ENCODE assay signal across 9 mouse cellular contexts in the genomic region with DNA sequence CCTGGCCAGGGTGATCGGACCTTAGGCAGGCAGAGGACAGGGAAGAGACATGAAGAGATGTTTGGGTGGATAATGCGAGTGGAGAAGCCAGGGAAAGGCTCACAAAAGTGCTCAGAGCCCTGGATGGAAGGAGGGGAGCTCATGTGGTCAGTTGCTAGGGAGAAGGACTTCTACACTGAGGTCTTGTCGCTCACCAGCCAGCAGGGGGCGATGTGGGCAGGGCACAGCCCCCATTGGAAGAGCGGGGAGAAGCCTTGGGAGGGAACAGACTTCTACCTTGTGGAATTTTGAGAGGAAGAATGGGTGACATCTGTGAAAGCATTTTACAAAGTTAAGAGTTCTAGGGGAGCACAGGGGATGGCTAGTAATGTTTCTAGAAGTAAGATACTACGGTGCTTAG. TPM values are rescaled to one million over a fixed set of nuclear protein-coding genes. Genes with fewer than 3 reads are reported as not detected.
DNase-seq lines count a peak whose midpoint lies in the region; ATAC-seq and TF ChIP-seq lines count a peak whose summit lies in the region.
"Had no signal": no experiment of that assay in that cellular context is flagged by ENCODE, and none has a peak within 500 bp of the region (broad histone marks: within the 10 kb centered on the region; RNA-seq: fewer than 3 reads in every experiment).

No protein-coding gene starts in this region.

- no peak overlapping the region for H3K27ac ChIP-seq in gastrocnemius, adult 2 months
- H3K27ac ChIP-seq in hindbrain, embryonic 12.5 days, result no peak overlapping the region

- no peak for ATAC-seq in hindbrain, embryonic 12.5 days (ENCODE audit: low FRiP score)
- ATAC-seq: midbrain, embryonic 16.5 days had no signal

- DNase-seq in gastrocnemius, adult 2 months, result peak; percentile 35
- DNase-seq in gastrocnemius, postnatal 36 days, result no peak
- DNase-seq in right cerebral cortex, postnatal 4 days, result peak; percentile 52
- DNase-seq in right cerebral cortex, postnatal 14 days, result no peak
- peak; percentile 2 for DNase-seq in c-Kit-negative CD71-positive TER-119-positive erythroid progenitor cells, embryonic 14.5 days (ENCODE audit: low read depth, low spot score)
- peak; percentile 33 for DNase-seq in thymus, postnatal 14 days
- DNase-seq in ovary, postnatal 10 days (ENCODE audit: low spot score), result no peak

- intact Hi-C loops in gastrocnemius, adult 2 months (cut with DNase I), result no loop called here
- intact Hi-C loops in gastrocnemius, postnatal 36 days (cut with DNase I), result no loop called here

- peaks cover 7% of the 10 kb centered on the region; the same call in 1 of the 2 replicates for H3K4me1 ChIP-seq in hindbrain, embryonic 12.5 days

- no peaks in the 10 kb centered on the region for H3K9me3 ChIP-seq in hindbrain, embryonic 12.5 days (replicated peaks)

- 61% methylated on average over 6 of the region's 6 CpGs for WGBS in hindbrain, embryonic 12.5 days

- H3K27me3 ChIP-seq in hindbrain, embryonic 12.5 days, result no peaks in the 10 kb centered on the region

- H3K4me3 ChIP-seq in gastrocnemius, adult 2 months, result no peak overlapping the region
- H3K4me3 ChIP-seq in hindbrain, embryonic 12.5 days, result no peak overlapping the region

- no peak overlapping the region for H3K4me2 ChIP-seq in hindbrain, embryonic 12.5 days (replicated peaks)

- no peak overlapping the region for H3K9ac ChIP-seq in hindbrain, embryonic 12.5 days

- peaks cover 25% of the 10 kb centered on the region for H3K36me3 ChIP-seq in hindbrain, embryonic 12.5 days

- peak; percentile 58 for TF ChIP-seq CTCF in gastrocnemius, adult 2 months (IDR thresholded peaks at IDR 0.05)

RNA-seq across cellular contexts. Expression of gene Spock2, which starts 18.1 kb away (rescaled TPM):
- 1 to 10 TPM; 6.1 to 6.5 TPM for total RNA-seq in gastrocnemius, adult 2 months (2021)
- total RNA-seq in gastrocnemius, postnatal 36 days (2021), result 1 to 10 TPM; 4.9 to 5.8 TPM
- polyA plus RNA-seq in hindbrain, embryonic 12.5 days (2016; fragmentation: Nextera tagmentation; extraction: Ambion mirVana), result 35.4 and 38.6 TPM in 2 replicates

Comparison
In these comparisons a context has a peak if more than half of its experiments do, and no peak if none do; other contexts are left out.
1. DNase-seq: peak in gastrocnemius, adult 2 months (single experiment), right cerebral cortex, postnatal 4 days (single experiment), c-Kit-negative CD71-positive TER-119-positive erythroid progenitor cells, embryonic 14.5 days (single experiment) and thymus, postnatal 14 days (single experiment); none in gastrocnemius, postnatal 36 days (0 of 2), right cerebral cortex, postnatal 14 days (single experiment) and ovary, postnatal 10 days (single experiment).